Mouse (Mus musculus) cerebellum, adult 9-10 months (tissue): Measurements from ENCODE around the gene Tnik.

ENCODE experiments used
- DNase-seq: peaks from one replicate; pipeline ENCODE4 v3.0.0; 2022

The Tnik gene

GRCm38 (mm10) chr3:28643252-28643947 lies 380.4 kb downstream of the Tnik start:
- no peak for DNase-seq

GRCm38 (mm10) chr3:28652574-28652973 lies 389.6 kb downstream of the Tnik start:
- DNase-seq = no peak

DNA sequence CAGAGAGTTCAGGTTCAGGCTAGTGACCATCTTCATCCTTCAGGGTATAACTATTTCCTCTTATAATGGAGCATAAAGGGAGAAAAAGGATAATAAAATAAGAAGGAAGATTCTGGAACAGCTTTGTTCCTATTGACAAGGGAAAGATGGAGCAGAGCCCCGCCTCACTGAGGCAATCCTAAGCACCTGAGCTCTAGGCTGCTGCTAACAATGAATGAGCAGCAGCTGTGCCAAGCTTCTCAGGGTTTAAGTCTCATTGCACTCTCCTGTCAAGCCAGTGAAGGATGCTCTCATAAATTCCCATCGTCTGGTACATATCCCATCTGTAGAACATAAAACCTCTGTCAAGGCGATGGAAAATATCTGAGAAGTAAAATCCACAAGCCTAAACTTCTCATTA lies 390.0 kb downstream of the Tnik start:
- DNase-seq = no peak

DNA sequence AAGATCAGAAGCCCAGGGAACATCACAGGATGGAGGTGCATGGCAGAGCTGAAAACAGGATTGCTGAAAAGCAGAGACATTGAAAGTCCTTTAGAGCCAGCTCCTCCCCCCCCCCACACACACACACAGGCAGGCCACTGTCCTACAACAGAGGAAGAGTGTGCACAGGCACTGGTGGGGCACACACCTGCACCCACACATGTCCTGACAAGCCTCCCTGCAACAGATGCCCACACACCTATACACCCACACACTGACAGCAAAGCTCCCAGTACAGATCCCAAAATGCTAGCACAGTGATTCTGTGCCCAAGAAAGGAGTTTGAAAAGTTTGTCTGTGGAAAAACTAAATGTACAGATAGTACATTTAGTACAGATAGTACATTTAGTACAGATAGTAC lies 391.7 kb downstream of the Tnik start:
- DNase-seq = no peak

- DNase-seq = no peak
These were observed 395.3 kb downstream of the Tnik start for GRCm38 (mm10) chr3:28658349-28658748.

GRCm38 (mm10) chr3:28680851-28681250 lies 417.8 kb downstream of the Tnik start:
- no peak for DNase-seq

GRCm38 (mm10) chr3:28681866-28682265 lies 418.9 kb downstream of the Tnik start:
- DNase-seq = no peak

GRCm38 (mm10) chr3:28682411-28682810 lies 419.4 kb downstream of the Tnik start:
- no peak for DNase-seq

DNA sequence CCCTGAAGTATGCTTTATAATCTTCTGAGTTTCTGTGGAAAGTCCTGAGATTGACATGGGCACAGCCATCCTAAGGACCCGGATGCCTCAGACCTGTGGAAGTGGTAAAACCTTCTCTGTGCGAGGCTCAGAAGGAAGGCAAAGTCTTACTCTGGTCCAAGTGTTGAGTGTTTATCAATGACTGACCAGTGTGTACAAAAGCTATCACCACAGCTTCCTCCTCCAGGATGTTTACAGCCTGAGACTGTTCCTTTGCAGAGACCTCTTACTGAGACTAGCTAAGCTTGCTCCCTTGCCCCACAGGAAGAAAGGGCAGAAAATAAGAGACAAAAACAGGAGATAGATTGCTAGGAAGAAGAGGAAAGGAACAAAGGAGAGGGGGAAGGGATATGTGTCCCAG lies 422.5 kb downstream of the Tnik start:
- no peak for DNase-seq

GRCm38 (mm10) chr3:28694811-28695210 lies 431.8 kb downstream of the Tnik start:
- no peak for DNase-seq

GRCm38 (mm10) chr3:28695608-28696007 lies 432.6 kb downstream of the Tnik start:
- no peak for DNase-seq

- no peak for DNase-seq
These were observed 433.1 kb downstream of the Tnik start for GRCm38 (mm10) chr3:28696162-28696561.

DNA sequence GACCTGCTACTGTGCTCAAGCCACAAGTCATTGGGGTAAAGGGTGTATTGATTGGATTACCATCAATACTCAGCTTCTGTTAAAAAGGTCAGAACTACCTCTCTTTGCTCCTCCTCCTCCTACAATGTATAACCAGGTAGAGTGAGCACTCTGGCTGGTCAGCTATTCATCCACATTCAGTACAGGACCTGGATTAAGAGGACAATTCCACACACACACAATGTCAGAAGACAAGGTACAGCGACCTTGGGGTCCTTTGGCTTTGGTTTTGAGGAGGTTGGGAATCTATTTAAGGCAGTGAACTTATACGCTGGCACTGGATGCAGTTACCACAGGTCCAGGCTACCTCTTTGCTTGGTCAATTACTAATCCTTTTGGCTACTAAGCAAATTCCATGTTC lies 434.8 kb downstream of the Tnik start, which contains the start of gene Slc2a2:
Slc2a2 (plus strand) TSS at position 107 of the 400 bp plus-strand sequence.
- DNase-seq = no peak

DNA sequence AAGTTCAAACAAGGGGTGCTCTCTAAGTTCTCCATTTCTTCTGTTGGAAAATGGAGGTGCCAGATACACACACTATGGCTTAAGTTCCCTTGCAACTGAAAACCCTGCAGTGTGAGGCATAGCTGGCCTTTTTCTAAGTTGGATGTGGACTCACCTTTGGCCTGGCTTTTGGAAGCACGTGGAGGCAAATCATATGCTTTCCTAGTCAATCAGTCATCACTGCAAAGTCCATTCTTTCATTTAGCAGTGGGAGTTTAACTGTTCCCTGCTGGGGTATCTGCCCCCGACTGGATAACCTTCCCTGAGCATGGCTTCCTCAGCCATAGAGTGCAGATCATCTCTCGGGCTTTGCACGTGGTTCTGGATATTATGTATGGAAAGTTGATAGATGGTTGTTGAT lies 436.6 kb downstream of the Tnik start:
- no peak for DNase-seq

GRCm38 (mm10) chr3:28705522-28706137 lies 442.6 kb downstream of the Tnik start:
- no peak for DNase-seq

- DNase-seq = no peak
These were observed 443.7 kb downstream of the Tnik start for GRCm38 (mm10) chr3:28706736-28707135.

DNA sequence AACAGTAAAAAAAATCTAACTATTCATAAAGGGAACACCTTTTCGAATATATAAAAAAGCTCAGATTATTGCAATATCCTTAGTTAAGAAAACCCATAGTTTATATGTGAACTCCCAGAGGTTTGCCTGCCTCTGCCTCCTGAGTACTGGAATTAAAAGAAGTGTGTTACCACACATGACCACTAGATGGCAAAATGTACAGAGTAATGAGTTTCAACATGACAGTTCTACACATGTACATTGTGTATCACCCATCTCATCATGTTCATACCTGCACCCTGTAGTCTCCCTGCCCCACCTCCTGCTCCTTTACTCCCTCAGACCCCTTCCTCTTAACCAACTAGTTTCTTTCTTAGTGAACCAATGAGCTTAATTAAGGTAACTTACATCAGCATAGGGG lies 446.7 kb downstream of the Tnik start:
- DNase-seq = peak; percentile 9

DNA sequence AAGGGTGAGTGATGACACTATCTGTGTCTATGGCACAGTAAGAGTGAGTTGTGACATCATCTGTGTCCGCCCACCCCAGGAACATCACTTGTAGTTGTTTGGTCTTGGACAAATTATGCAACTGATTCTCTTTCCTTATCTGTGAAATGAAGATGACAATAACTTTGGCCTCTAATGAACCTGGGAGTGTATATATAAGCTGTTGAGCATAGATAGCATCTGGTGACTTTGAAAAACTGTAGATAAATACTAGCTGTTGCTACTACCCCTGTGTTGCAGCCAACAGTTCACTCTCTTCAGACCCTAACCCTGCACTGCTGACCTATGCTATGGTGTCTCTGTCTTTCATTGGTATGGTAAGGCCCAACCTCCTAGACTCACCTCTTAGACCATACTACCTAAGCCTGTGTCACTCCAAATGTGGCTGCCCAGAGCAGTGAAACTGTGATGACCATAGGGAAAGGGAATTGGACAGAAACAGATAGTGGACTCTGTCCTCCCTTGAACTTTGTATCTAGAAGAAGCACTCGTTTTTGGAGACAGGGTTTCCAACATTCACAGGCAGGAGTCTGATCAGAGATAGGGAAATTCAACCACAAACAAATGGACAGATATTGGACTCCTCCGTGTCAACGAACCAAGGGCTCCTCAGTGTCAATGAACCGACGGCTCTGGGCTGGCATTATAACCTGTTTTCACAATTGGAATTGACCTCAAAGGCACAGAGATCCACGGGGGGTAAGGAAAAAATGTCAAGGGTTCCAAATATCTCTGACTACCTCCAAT lies 451.1 kb downstream of the Tnik start:
- DNase-seq = no peak

GRCm38 (mm10) chr3:28718521-28718920 lies 455.5 kb downstream of the Tnik start:
- no peak for DNase-seq

DNA sequence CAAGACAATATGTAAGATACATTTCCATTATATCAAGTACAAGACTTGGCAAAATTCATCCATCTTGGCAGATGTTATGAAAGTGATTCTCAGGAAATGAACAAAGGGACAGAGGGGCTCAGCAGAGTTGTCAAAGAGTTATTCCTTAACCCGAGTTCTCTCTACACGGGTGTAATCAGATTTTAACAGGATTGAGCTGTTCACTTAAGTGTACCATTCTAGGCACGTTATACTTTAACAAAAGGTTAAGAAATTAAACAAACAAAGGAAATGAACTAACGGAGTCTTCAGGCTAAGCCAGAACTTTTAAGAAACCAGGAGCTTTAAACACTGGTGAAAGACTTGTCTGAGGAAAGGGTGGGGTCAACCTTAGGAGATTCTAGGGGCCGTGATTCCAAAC lies 458.2 kb downstream of the Tnik start:
- no peak for DNase-seq

DNA sequence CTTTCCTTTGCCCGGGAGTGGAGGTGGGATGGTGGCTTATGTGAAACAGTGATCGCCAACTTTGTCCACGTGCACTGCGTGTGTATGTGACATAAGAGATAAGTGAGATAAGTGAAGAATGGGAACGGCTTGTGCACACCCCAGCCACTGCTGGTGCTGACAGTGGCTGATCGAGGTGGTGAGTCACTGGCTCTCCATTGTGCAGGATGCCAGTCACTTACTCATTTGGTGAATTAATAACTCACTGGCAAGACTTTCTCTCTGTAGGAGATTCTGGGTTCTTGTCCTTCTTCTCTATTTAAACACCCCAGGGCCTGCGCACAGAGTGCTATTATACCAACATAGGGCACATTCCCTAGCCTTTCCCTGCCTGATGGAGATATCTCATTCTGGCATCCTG lies 458.8 kb downstream of the Tnik start:
- DNase-seq = no peak

DNA sequence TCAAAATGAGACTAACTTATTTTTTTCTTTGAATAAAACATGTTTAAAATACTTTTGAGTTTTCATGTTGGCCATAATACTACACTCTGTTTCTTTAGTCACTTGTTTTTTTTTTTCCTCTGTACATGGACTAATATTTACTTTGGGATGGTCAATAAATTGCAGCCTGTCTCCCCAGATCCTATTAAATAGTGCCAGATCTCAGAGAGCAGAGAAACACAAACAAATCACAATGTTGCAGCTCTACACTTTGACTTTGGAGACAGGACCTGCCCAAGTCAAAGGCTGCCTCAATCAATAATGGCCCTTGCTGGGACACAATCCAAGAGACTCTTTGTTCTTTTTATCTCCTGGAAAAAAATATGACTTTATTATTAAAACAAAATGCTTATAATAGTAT lies 459.5 kb downstream of the Tnik start:
- no peak for DNase-seq

DNA sequence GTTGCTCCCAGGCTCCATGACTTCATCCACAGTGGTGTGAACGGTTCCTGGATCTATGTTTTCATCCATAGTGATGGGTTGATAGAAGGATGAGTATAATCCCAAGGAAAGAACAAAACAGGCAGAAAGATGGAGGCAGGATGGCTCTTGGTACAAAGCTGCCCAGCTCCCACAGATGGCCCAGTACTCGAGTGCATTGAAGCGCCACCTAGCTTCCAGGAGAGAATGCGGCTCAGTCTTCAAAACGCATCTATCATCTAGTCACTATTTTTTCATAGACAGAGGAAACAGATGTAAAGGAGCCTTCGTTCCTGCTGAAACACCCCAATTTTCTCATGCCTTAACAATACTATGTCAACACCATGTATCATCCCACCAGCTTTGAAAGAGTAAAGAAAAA lies 460.5 kb downstream of the Tnik start:
- DNase-seq = no peak

DNA sequence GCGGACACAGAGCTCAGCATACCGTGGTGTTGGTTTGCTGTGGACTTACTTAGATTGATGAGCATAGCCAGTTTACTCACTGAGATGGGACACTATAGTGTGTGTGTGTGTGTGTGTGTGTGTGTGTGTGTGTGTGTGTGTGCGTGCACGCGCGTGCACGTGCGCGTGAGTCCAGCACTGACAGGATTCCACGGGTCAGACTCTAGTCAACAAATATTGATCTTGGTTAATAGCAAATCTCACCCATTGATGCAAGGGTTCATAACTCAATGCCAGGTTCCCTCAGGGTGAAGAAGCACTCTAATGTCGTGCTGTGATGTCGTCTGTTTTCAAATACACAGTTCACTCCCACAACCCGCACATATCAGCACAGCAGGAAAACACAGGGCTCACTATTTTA lies 462.2 kb downstream of the Tnik start:
- DNase-seq = no peak
